Mouse (Mus musculus) testis, adult 2 months (tissue): Measurements from ENCODE around the gene Tnfsfm13.

Experiments used
- CTCF ChIP-seq: fragments of 200-500 bp; IDR thresholded peaks from 2 replicates; pipeline ENCODE4 v1.5.1; 2012; ENCODE audit warnings: low read depth, mild to moderate bottlenecking, inconsistent platforms, low read length, moderate library complexity; ENCODE audit not compliant: control insufficient read depth, insufficient read depth, insufficient replicate concordance
- POLR2A ChIP-seq: fragments of 200-500 bp; IDR thresholded peaks from 2 replicates; pipeline ENCODE4 v1.6.1; 2012; ENCODE audit warnings: low read depth, mild to moderate bottlenecking, inconsistent platforms, low read length, moderate library complexity; ENCODE audit not compliant: control insufficient read depth

DNA sequence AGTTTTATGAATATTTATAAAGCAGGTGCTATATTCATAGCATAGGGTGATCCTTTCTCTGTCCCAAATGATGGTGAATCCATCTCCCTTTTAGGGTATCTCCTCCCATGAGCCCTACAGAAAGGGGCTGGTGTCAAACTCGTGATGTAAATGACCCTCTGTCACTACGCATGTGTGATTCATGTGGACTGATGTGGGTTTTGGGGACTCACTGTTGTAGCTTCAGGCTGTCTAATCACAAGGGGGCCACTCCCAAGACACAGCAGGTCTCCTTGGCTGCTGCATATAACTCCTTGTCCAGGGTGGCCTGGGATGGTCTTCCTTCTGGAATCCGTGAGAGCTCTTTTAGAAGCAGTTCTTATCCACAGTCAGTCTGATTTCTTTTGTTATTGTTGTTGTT lies 14.6 kb upstream of the Tnfsfm13 start:
- TF ChIP-seq CTCF (no peak), POLR2A (no peak)
